Mouse (Mus musculus) lung, postnatal 0 days (tissue): ENCODE results near the gene Huwe1.

Experiments used
- CTCF ChIP-seq: IDR thresholded peaks from 2 replicates; pipeline ENCODE4 v1.5.1; 2016; ENCODE audit warnings: antibody characterized with exemption, mild to moderate bottlenecking
- EP300 ChIP-seq: IDR thresholded peaks from 2 replicates; pipeline ENCODE4 v1.6.1; 2016; ENCODE audit warnings: antibody characterized with exemption, mild to moderate bottlenecking, control low read depth

DNA sequence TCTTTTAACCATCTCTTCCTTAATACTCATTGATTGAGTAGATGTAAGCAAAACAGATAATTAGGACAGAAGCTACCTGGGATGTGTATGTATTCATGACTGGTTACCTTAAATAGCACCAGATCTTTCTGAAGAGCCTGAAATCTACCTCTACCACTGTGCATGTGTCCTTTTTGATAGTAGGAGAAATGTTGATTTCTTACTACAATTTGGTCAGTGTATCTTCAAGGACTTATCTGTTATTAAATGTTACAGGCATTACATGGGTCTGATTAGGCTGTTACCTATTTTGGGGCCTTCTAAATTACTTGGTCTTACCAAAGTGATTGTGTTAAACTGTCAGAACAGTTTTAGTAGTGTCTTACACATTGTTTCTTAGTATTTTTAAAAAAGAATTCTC is 32.4 kb downstream of the Huwe1 start:
- no peak for TF ChIP-seq CTCF
- TF ChIP-seq EP300, result no peak
